11 mouse cellular contexts compared by ENCODE assay signal in genomic region chr11:7214342-7214660, GRCm38 (mm10). TPM values are rescaled to one million over a fixed set of nuclear protein-coding genes. Genes with fewer than 3 reads are reported as not detected.
DNase-seq lines count a peak whose midpoint lies in the region; ATAC-seq lines count a peak whose summit lies in the region.
"Had no signal": no experiment of that assay in that cellular context is flagged by ENCODE, and none has a peak within 500 bp of the region (broad histone marks: within the 10 kb centered on the region; RNA-seq: fewer than 3 reads in every experiment).

No protein-coding gene starts in this region.

- peaks cover 7% of the 10 kb centered on the region for H3K4me1 ChIP-seq in heart, embryonic 11.5 days (ENCODE audit: control insufficient read depth, insufficient read depth, low read length)
- peaks cover 35% of the 10 kb centered on the region for H3K4me1 ChIP-seq in hindbrain, embryonic 10.5 days (replicated peaks)
- peaks cover 36% of the 10 kb centered on the region for H3K4me1 ChIP-seq in midbrain, embryonic 10.5 days

- no peak for DNase-seq in heart, postnatal 25 days (ENCODE audit: low spot score)
- DNase-seq in brain, adult 2 months (ENCODE audit: low read depth, low spot score) = peak; percentile 40
- DNase-seq in hindbrain, embryonic 10.5 days (ENCODE audit: low spot score) = no peak
- no peak for DNase-seq in midbrain, embryonic 10.5 days (ENCODE audit: low spot score)
- no peak for DNase-seq in urinary bladder, postnatal 36 days (ENCODE audit: low spot score in 2 of 2)
- no peak for DNase-seq in adrenal gland, adult (ENCODE audit: inconsistent age in 2 of 2, low spot score in 1 of 2)
- no peak for DNase-seq in adrenal gland, postnatal 14 days

- H3K27me3 ChIP-seq in heart, embryonic 11.5 days (ENCODE audit: control insufficient read depth, insufficient read depth, low read length) = peaks cover 30% of the 10 kb centered on the region
- peaks cover 44% of the 10 kb centered on the region for H3K27me3 ChIP-seq in hindbrain, embryonic 10.5 days (ENCODE audit: insufficient read depth, poor library complexity, severe bottlenecking)
- peaks cover 52% of the 10 kb centered on the region for H3K27me3 ChIP-seq in midbrain, embryonic 10.5 days (ENCODE audit: low read depth, poor library complexity, severe bottlenecking)

- WGBS in heart, embryonic 11.5 days (ENCODE audit: insufficient replicate concordance) = under 1% methylated on average over 12 of the region's 12 CpGs
- 2% methylated on average over 12 of the region's 12 CpGs for WGBS in hindbrain, embryonic 10.5 days
- under 1% methylated on average over 12 of the region's 12 CpGs for WGBS in midbrain, embryonic 10.5 days

- no peak for ATAC-seq in heart, embryonic 11.5 days (replicated peaks; ENCODE audit: insufficient number of reproducible peaks, low FRiP score, low TSS enrichment)

- peak overlapping the region; percentile 96 for H3K4me2 ChIP-seq in heart, embryonic 11.5 days

- H3K9ac ChIP-seq in heart, embryonic 11.5 days (ENCODE audit: low read depth, low read length) = no peak overlapping the region

- intact Hi-C loops in heart, postnatal 25 days (cut with DNase I) = loop anchor here (1.0 to 10.0 kb wide), 6 partner anchors 120 to 1310 kb away; no protein-coding TSS in a partner anchor

- H3K4me3 ChIP-seq in heart, embryonic 11.5 days (ENCODE audit: low read depth, low read length) = peak overlapping the region; percentile 65
- H3K4me3 ChIP-seq in hindbrain, embryonic 10.5 days = peak overlapping the region; percentile 76
- H3K4me3 ChIP-seq in midbrain, embryonic 10.5 days = peak overlapping the region; percentile 74

- no peaks in the 10 kb centered on the region for H3K36me3 ChIP-seq in heart, embryonic 11.5 days (ENCODE audit: control insufficient read depth, insufficient read depth, low read length)
- H3K36me3 ChIP-seq in hindbrain, embryonic 10.5 days = no peaks in the 10 kb centered on the region
- H3K36me3 ChIP-seq in midbrain, embryonic 10.5 days = no peaks in the 10 kb centered on the region

- no peaks in the 10 kb centered on the region for H3K9me3 ChIP-seq in heart, embryonic 11.5 days (replicated peaks; ENCODE audit: control insufficient read depth, low read length)
- no peaks in the 10 kb centered on the region for H3K9me3 ChIP-seq in hindbrain, embryonic 10.5 days
- no peaks in the 10 kb centered on the region for H3K9me3 ChIP-seq in midbrain, embryonic 10.5 days (replicated peaks)

- H3K27ac ChIP-seq in heart, embryonic 11.5 days (ENCODE audit: low read depth, low read length) = no peak overlapping the region
- H3K27ac ChIP-seq in hindbrain, embryonic 10.5 days = no peak overlapping the region
- no peak overlapping the region for H3K27ac ChIP-seq in midbrain, embryonic 10.5 days (replicated peaks)

RNA-seq across cellular contexts. Expression of gene Igfbp3, which starts 0.6 kb away (rescaled TPM):
- polyA plus RNA-seq in heart, embryonic 11.5 days (2014; fragmentation: Nextera tagmentation; extraction: Ambion mirVana) = 20.9 and 22.2 TPM in 2 replicates
- 10 to 100 TPM; 35.3 to 44.3 TPM for total RNA-seq in heart, postnatal 25 days (2021)
- polyA plus RNA-seq in hindbrain, embryonic 10.5 days (2016; fragmentation: Nextera tagmentation; extraction: Ambion mirVana) = 12.5 and 13.0 TPM in 2 replicates
- 8.2 and 9.6 TPM in 2 replicates for polyA plus RNA-seq in midbrain, embryonic 10.5 days (2016; fragmentation: Nextera tagmentation; extraction: Ambion mirVana)
- total RNA-seq in adrenal gland, postnatal 14 days (2021) = 65.5 and 97.6 TPM in 2 replicates

RNA-seq across cellular contexts. Expression of gene Igfbp1, which starts 16.7 kb away (rescaled TPM):
- polyA plus RNA-seq in heart, embryonic 11.5 days (2014; fragmentation: Nextera tagmentation; extraction: Ambion mirVana) = 0.27 TPM in 1 of 2 replicates, not detected in the other
- not detected for total RNA-seq in heart, postnatal 25 days (2021)
- 0.16 TPM in 1 of 2 replicates, not detected in the other for polyA plus RNA-seq in hindbrain, embryonic 10.5 days (2016; fragmentation: Nextera tagmentation; extraction: Ambion mirVana)
- polyA plus RNA-seq in midbrain, embryonic 10.5 days (2016; fragmentation: Nextera tagmentation; extraction: Ambion mirVana) = 0.22 and 0.25 TPM in 2 replicates
- total RNA-seq in adrenal gland, postnatal 14 days (2021) = 3.5 and 20.9 TPM in 2 replicates
- total RNA-seq: left cerebral cortex, postnatal 36 days had no signal
- polyA plus RNA-seq: C2C12 had no signal

RNA-seq across cellular contexts. Expression of gene Gm11985, which starts 25.9 kb away (rescaled TPM):
- not detected in 2 replicates for polyA plus RNA-seq in heart, embryonic 11.5 days (2014; fragmentation: Nextera tagmentation; extraction: Ambion mirVana)
- total RNA-seq in heart, postnatal 25 days (2021) = not detected
- polyA plus RNA-seq in hindbrain, embryonic 10.5 days (2016; fragmentation: Nextera tagmentation; extraction: Ambion mirVana) = not detected in 2 replicates
- polyA plus RNA-seq in midbrain, embryonic 10.5 days (2016; fragmentation: Nextera tagmentation; extraction: Ambion mirVana) = not detected in 2 replicates
- total RNA-seq in adrenal gland, postnatal 14 days (2021) = not detected in 2 replicates
- total RNA-seq: adrenal gland, postnatal 36 days; left cerebral cortex, postnatal 36 days had no signal
- polyA plus RNA-seq: C2C12 had no signal
